Mouse (Mus musculus): ENCODE measurements around the gene 1700019A02Rik. TPM values are rescaled to one million over a fixed set of nuclear protein-coding genes. Genes with fewer than 3 reads are reported as not detected.

1700019A02Rik gene
- not detected in 2 replicates for polyA plus RNA-seq (2012; rRNA removed)

DNA sequence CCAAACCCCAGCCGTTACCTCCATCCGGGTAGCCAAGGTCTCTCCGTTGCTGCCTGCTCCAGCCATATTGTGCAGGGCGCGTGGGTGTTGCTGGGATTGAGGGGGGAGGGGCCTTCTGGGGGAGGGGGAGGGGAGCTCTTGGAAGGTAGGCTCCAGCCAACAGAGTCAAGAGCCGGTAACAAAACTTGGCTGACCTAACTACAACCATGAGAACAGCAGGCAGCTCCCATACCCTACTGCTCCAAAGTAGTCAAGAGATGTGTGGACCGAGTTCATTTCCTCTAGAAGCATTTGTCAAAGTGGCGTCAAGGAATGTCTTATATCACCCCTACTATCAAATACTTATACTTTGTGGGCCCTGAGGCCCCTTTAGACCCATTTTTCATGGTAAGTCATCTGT lies at the start of gene 1700019A02Rik:
Gene 1700019A02Rik (minus strand): TSS at position 101 of the 400 bp plus-strand sequence.

Other genes starting within 250 kb of the 1700019A02Rik start
- 0.12 and 0.15 TPM in 2 replicates for gene 1700019D03Rik, start 167.5 kb downstream of the 1700019A02Rik start, polyA plus RNA-seq (2012; rRNA removed)
- not detected in 2 replicates for gene Mstn, start 126.0 kb downstream of the 1700019A02Rik start, polyA plus RNA-seq (2012; rRNA removed)
- gene Pms1, start 109.4 kb upstream of the 1700019A02Rik start, polyA plus RNA-seq (2012; rRNA removed) = 1.5 and 1.7 TPM in 2 replicates
- gene Ormdl1, start 109.5 kb upstream of the 1700019A02Rik start, polyA plus RNA-seq (2012; rRNA removed) = 3.3 and 6.4 TPM in 2 replicates
- gene Gm28778, start 109.5 kb upstream of the 1700019A02Rik start, polyA plus RNA-seq (2012; rRNA removed) = 19.3 and 29.3 TPM in 2 replicates
- gene Osgepl1, start 126.0 kb upstream of the 1700019A02Rik start, polyA plus RNA-seq (2012; rRNA removed) = 1.6 and 3.5 TPM in 2 replicates
- gene Asdurf, start 165.0 kb upstream of the 1700019A02Rik start, polyA plus RNA-seq (2012; rRNA removed) = not detected in 2 replicates
- not detected in 2 replicates for gene Gm28551, start 165.0 kb upstream of the 1700019A02Rik start, polyA plus RNA-seq (2012; rRNA removed)
- gene Asnsd1, start 165.1 kb upstream of the 1700019A02Rik start, polyA plus RNA-seq (2012; rRNA removed) = 1.8 and 2.7 TPM in 2 replicates